Mouse (Mus musculus) heart, embryonic 13.5 days (tissue): ENCODE results near the gene Fam174b. TPM values are rescaled to one million over a fixed set of nuclear protein-coding genes. Genes with fewer than 3 reads are reported as not detected.

Experiments
- ATAC-seq: fragments of 200-750 bp; cut with Nextera tagmentation; 2 replicates; pipeline ENCODE4 v1.8.0; 2017; ENCODE audit warnings: moderate TSS enrichment; ENCODE audit not compliant: insufficient number of reproducible peaks, low FRiP score, low TSS enrichment; ENCODE audit errors: extremely low read depth
- H3K27ac ChIP-seq: fragments of 300-500 bp; sonication (generic); replicated peaks from 2 replicates; pipeline ENCODE4 v1.5.1; 2015; ENCODE audit warnings: moderate library complexity, mild to moderate bottlenecking, inconsistent platforms
- H3K27me3 ChIP-seq: fragments of 300-500 bp; sonication (generic); replicated peaks from 2 replicates; pipeline ENCODE4 v1.6.1; 2015; ENCODE audit warnings: mild to moderate bottlenecking, inconsistent platforms
- H3K36me3 ChIP-seq: fragments of 300-500 bp; sonication (generic); 2 replicates; pipeline ENCODE4 v1.6.1; 2015; ENCODE audit warnings: mild to moderate bottlenecking, inconsistent platforms
- H3K4me1 ChIP-seq: fragments of 300-500 bp; sonication (generic); 2 replicates; pipeline ENCODE4 v1.6.1; 2015; ENCODE audit warnings: inconsistent platforms
- H3K4me2 ChIP-seq: fragments of 300-500 bp; sonication (generic); 2 replicates; pipeline ENCODE4 v1.6.1; 2015; ENCODE audit warnings: inconsistent platforms, mild to moderate bottlenecking, moderate library complexity
- H3K4me3 ChIP-seq: fragments of 300-500 bp; sonication (generic); 2 replicates; pipeline ENCODE4 v1.5.1; 2015; ENCODE audit warnings: moderate library complexity, mild to moderate bottlenecking, inconsistent platforms
- H3K9ac ChIP-seq: fragments of 300-500 bp; sonication (generic); 2 replicates; pipeline ENCODE4 v1.6.1; 2015; ENCODE audit warnings: inconsistent platforms, mild to moderate bottlenecking, moderate library complexity
- H3K9me3 ChIP-seq: fragments of 300-500 bp; sonication (generic); 2 replicates; pipeline ENCODE4 v1.6.1; 2016; ENCODE audit warnings: inconsistent platforms
- WGBS: fragments of 180-500 bp; shearing (Covaris S2); methylation state at CpG from one replicate; pipeline ENCODE4 v1.1.7; 2015; ENCODE audit warnings: mixed read lengths; 5-methylcytosine and 5-hydroxymethylcytosine counted together
- polyA plus RNA-seq: library from polyadenylated mRNA; unstranded; fragments of >200 nt; fragmentation: Nextera tagmentation; extraction: Ambion mirVana; gene quantifications from 2 replicates; pipeline ENCODE4 v1.2.1, GENCODE M21; 2015

Fam174b gene
- polyA plus RNA-seq, 1 experiment from 2014 or later, result 49.8 TPM

DNA sequence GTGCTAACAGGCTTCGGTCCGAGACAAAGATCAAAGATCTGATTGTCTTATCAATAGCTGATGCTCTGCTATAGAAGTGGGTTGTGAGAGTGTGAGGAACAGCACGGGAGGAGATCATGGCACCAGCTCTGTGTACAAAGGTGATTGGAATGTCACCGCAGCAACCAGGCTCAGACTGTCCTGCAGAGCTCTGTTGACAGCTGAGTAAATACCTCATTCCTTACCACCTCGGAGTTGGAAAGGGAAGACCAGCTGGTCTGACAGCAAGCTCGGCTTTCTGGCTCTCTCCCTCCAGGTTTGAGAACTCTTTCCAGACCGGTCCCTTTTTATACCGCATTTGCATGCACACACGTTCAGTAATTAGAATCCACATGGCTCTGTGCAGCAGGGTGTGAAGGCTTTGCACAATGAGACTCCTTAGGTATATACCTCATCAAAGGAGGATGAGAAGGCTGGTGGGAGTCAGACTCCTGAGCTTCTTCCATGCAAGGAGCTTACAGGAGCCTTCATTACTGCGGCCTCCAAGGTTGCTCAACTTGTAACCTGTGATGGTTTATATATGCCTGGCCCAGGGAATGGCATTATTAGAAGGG is 9.6 kb upstream of the Fam174b start:
- Histone ChIP-seq H3K36me3 (no peaks in the 10 kb centered on the region), H3K4me1 (peaks cover 13% of the 10 kb centered on the region), H3K4me3 (no peak overlapping the region), H3K9ac (no peak overlapping the region), H3K9me3 (peaks cover 9% of the 10 kb centered on the region), H3K27ac (peak overlapping the region; percentile 28; the same call in 1 of the 2 replicates), H3K4me2 (no peak overlapping the region), H3K27me3 (peaks cover 20% of the 10 kb centered on the region; the same call in 1 of the 2 replicates)
- WGBS, result 42% methylated on average over 10 of the region's 10 CpGs
- ATAC-seq, result no peak

DNA sequence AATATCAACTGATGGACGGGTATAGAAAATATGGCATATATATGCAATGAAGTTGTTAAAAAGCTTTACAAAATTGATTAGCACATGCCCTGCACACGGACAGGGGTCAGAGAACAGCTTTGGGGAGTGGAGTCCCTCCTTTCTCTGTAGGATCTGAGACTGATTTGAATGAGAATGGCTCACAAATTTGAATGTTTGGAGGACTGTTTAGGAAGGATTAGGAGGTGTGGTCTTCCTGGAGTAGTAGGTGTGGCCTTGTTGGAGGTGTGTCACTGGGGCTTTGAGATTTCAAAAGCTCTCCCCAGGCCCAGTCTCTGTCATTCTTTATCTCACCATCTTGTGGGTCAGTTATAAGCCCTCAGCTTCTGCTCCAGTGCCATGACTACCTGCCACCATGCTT is 4.1 kb upstream of the Fam174b start:
- Histone ChIP-seq H3K9ac (no peak overlapping the region), H3K36me3 (no peaks in the 10 kb centered on the region), H3K4me1 (peaks cover 10% of the 10 kb centered on the region), H3K27me3 (peaks cover 47% of the 10 kb centered on the region), H3K4me2 (no peak overlapping the region), H3K27ac (no peak overlapping the region), H3K9me3 (peaks cover 3% of the 10 kb centered on the region; the same call in 1 of the 2 replicates), H3K4me3 (no peak overlapping the region)
- ATAC-seq, result no peak
- 78% methylated on average over 2 of the region's 2 CpGs for WGBS

- H3K4me2 ChIP-seq, result peak overlapping the region; percentile 99
- no peaks in the 10 kb centered on the region for H3K9me3 ChIP-seq
- peaks cover 57% of the 10 kb centered on the region for H3K4me1 ChIP-seq
- H3K36me3 ChIP-seq, result no peaks in the 10 kb centered on the region
- no peak overlapping the region for H3K27ac ChIP-seq
- H3K27me3 ChIP-seq, result peaks cover 52% of the 10 kb centered on the region
- no peak for ATAC-seq
- H3K4me3 ChIP-seq, result peak overlapping the region; percentile 73
- WGBS, result 43% methylated on average over 5 of the region's 5 CpGs
- H3K9ac ChIP-seq, result peak overlapping the region; percentile 88
Observed at GRCm38 (mm10) chr7:73741392-73741791, 1.3 kb downstream of the Fam174b start.

DNA sequence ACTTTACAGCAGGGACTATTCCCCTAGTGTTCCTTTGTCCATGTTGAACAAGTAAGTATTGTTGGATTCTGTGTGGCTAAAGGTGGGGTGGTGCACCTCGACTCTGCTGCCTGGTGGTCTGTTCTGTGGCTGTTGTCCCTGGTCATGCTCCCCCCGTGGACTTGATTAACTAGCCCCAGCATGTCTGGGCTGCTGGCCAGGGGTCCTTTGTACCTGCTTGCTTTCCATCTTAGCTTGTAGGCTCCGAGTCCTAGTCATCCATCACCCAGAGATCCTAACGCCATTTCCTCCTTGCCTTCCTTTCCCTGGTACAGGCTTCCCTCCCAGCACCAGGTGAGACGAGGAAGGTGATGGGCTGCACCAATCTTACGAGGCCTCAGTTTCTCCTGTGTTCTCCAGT is 1.7 kb downstream of the Fam174b start:
- peaks cover 52% of the 10 kb centered on the region for H3K27me3 ChIP-seq
- no peak for ATAC-seq
- WGBS, result 69% methylated on average over 6 of the region's 6 CpGs
- H3K9me3 ChIP-seq, result no peaks in the 10 kb centered on the region
- peak overlapping the region; percentile 73 for H3K4me3 ChIP-seq
- H3K27ac ChIP-seq, result no peak overlapping the region
- peaks cover 57% of the 10 kb centered on the region for H3K4me1 ChIP-seq
- no peaks in the 10 kb centered on the region for H3K36me3 ChIP-seq
- H3K9ac ChIP-seq, result no peak overlapping the region; the same call in 1 of the 2 replicates
- peak overlapping the region; percentile 99 for H3K4me2 ChIP-seq

DNA sequence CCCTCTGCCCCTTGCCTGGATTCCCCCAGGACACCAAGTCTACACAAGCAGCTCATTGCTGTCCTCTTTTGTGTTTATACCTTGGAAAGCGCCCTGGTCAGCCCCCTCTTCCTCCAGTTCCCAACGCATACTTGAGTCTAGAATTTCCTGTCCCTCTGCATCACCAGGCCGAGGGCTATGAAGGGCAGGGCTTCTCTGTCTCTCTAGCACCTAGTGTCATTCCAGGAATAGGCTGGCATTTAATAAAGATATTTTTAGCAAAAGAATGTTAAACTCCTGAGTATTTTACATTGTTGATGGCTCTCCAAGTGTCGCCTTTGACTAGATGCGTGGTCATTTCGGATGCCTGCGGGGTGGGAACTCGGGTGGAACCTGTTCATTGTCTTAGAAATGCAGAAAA is 3.0 kb downstream of the Fam174b start:
- Histone ChIP-seq H3K4me3 (no peak overlapping the region), H3K4me2 (peak overlapping the region; percentile 38), H3K9me3 (no peaks in the 10 kb centered on the region), H3K27ac (peak overlapping the region; percentile 76), H3K4me1 (peaks cover 63% of the 10 kb centered on the region), H3K36me3 (no peaks in the 10 kb centered on the region), H3K9ac (no peak overlapping the region), H3K27me3 (peaks cover 40% of the 10 kb centered on the region)
- ATAC-seq, result no peak; the same call in 1 of the 2 replicates
- WGBS, result 45% methylated on average over 8 of the region's 8 CpGs

DNA sequence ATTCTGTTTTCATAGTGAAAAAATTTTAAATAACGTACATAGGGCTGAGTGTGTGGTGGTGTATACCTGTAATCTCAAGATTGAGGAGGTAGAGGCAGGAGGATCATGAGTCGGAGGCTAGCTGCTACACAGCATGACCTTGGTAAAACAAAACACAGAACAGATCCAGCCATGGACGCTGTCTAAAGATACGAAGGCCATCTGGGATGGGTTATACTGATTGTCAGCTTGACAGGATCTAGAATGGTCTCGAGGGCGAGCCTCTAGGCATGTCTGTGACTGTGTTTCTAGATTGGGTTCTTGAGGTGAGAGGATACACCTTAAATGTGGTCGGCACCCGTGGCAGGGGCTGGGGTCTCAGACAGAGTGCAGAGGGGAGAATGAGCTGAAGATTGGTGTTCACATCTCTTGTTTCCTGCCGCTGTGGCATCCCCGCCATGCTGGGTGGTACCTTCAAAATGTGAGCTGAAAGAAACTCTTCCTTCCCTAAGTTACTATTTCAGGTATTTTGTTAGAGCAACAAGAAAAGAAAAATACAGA is 3.8 kb downstream of the Fam174b start:
- Histone ChIP-seq H3K4me3 (no peak overlapping the region), H3K27ac (peak overlapping the region; percentile 76; the same call in 1 of the 2 replicates), H3K27me3 (peaks cover 32% of the 10 kb centered on the region), H3K9me3 (no peaks in the 10 kb centered on the region), H3K36me3 (no peaks in the 10 kb centered on the region), H3K4me1 (peaks cover 63% of the 10 kb centered on the region), H3K4me2 (peak overlapping the region; percentile 38; the same call in 1 of the 2 replicates), H3K9ac (no peak overlapping the region)
- ATAC-seq, result no peak
- WGBS, result 60% methylated on average over 10 of the region's 10 CpGs

DNA sequence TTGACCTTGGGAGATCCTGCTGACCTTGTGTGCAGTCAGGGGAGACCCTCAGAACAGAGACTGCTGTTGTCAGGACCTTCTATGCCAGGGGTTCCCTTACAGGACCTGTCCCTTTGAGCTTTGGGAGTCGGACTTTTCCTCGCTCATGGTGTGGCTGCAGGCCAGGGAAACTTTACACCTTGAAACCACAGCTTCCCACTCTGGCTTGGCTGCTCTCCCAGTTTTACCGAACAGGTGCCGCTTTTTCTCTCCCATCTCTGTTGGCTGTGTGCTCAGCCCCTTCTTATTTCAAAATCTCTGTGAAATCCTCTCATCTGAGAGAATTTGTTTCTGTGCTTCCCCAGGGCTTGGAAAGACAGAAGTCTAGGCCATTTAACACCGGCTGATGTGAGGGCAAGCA is 5.8 kb downstream of the Fam174b start:
- Histone ChIP-seq H3K27ac (peak overlapping the region; percentile 24; the same call in 1 of the 2 replicates), H3K36me3 (no peaks in the 10 kb centered on the region), H3K9me3 (no peaks in the 10 kb centered on the region), H3K4me3 (no peak overlapping the region), H3K4me1 (peaks cover 54% of the 10 kb centered on the region), H3K27me3 (peaks cover 12% of the 10 kb centered on the region), H3K4me2 (no peak overlapping the region), H3K9ac (no peak overlapping the region)
- ATAC-seq, result no peak
- WGBS, result 50% methylated on average over 5 of the region's 5 CpGs

GRCm38 (mm10) chr7:73746836-73747235 is 6.7 kb downstream of the Fam174b start:
- H3K9ac ChIP-seq, result no peak overlapping the region
- 77% methylated on average over 4 of the region's 4 CpGs for WGBS
- H3K27ac ChIP-seq, result no peak overlapping the region

DNA sequence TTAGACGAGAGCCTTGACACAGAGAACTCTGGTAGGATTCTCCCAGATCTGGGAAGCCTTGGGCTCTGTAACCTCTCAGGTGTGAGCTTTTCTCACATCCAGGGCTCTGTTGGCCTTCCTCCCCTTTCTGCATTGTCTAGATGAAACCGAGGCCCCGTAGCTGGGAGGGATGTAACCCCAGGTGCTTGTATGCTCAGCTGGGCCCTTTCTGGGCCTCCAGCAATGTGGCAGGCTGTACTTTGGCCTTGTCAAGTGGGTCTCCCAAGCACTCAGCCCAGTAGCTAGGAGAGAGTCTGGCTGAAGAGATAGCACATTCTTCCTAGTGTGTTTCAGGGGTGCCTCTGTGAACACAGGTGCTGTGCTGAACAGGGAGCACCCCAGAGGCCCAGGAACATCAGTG is 7.4 kb downstream of the Fam174b start:
- Histone ChIP-seq H3K9me3 (no peaks in the 10 kb centered on the region), H3K27ac (peak overlapping the region; percentile 32; the same call in 1 of the 2 replicates), H3K4me1 (peaks cover 42% of the 10 kb centered on the region), H3K9ac (no peak overlapping the region), H3K4me2 (no peak overlapping the region), H3K27me3 (no peaks in the 10 kb centered on the region), H3K36me3 (no peaks in the 10 kb centered on the region), H3K4me3 (no peak overlapping the region)
- ATAC-seq, result no peak
- 78% methylated on average over 3 of the region's 3 CpGs for WGBS

More at GRCm38 (mm10) chr7:73746836-73747235, 6.7 kb downstream of the Fam174b start:
- Histone ChIP-seq H3K4me2 (no peak overlapping the region), H3K36me3 (no peaks in the 10 kb centered on the region), H3K9me3 (no peaks in the 10 kb centered on the region), H3K27me3 (peaks cover 3% of the 10 kb centered on the region), H3K4me1 (peaks cover 47% of the 10 kb centered on the region), H3K4me3 (no peak overlapping the region)
- ATAC-seq, result no peak

DNA sequence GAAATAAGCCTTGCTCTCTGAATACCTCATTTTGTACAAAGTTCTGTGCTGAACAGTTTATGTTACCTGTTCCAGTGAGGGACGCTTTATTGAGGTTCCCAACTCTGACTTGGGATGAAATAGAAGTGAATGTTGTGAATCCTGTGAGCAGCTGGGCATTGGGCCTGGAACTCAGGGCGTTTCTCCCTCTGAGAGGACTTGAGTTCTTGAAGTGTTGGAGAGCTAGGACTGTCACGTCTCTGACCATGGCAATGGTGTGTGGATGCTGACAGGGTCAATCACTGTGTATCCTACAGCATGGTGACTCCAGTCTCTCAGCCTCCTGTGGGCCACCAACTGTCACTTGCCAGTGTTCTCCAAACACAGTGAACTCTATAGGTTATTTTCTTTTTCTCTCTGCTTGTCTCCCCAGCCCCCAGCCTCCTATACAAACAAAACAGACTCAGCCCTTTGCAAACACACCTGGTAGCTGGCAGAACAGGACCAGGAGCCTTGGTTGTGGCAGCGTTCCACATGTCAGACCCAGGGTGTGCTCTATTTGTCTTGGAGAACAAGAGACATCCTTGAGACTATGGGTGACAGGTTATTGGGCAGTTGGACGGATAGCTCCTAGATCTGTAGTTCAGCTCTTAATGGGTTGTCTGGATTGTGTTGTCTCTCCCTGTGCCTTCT is 8.5 kb downstream of the Fam174b start:
- H3K27ac ChIP-seq, result no peak overlapping the region

DNA sequence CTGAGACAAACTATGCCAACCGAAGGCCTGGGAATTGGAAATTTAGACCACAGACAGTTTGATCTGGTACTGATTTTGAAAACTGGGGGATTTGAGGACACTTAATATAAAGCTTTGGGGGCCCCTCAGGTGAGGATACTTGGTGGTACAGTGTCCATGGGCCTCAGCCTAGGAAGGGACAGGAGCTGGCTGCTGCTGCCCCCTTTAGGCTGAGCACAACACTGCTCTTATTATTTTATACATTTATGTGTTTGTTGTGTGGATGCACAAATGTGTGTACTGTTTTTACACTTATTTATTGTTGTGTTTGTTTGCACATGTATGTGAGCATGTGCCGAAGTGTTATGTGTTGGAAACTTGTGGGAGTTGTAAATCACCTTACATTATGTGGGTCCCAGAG is 9.2 kb downstream of the Fam174b start:
- WGBS, result 78% methylated on average over 2 of the region's 2 CpGs
- Histone ChIP-seq H3K4me1 (peaks cover 24% of the 10 kb centered on the region), H3K27ac (no peak overlapping the region), H3K9ac (no peak overlapping the region), H3K27me3 (no peaks in the 10 kb centered on the region), H3K4me3 (no peak overlapping the region), H3K36me3 (no peaks in the 10 kb centered on the region), H3K4me2 (no peak overlapping the region), H3K9me3 (no peaks in the 10 kb centered on the region)
- no peak for ATAC-seq

More for the DNA sequence above, 8.5 kb downstream of the Fam174b start:
- H3K36me3 ChIP-seq, result no peaks in the 10 kb centered on the region
- H3K4me3 ChIP-seq, result no peak overlapping the region
- H3K27me3 ChIP-seq, result no peaks in the 10 kb centered on the region
- H3K4me1 ChIP-seq, result peaks cover 32% of the 10 kb centered on the region
- no peak overlapping the region for H3K9ac ChIP-seq
- no peak overlapping the region for H3K4me2 ChIP-seq
- H3K9me3 ChIP-seq, result no peaks in the 10 kb centered on the region
- WGBS, result 77% methylated on average over 5 of the region's 5 CpGs
- ATAC-seq, result no peak
